Mouse (Mus musculus) kidney, postnatal 0 days (tissue): ENCODE measurements at regions not wholly inside any gene's neighbourhood (a gene's known extent, or its start where the extent isn't known, plus 50 kb on each side); places are given as distances from the start of the nearest gene placed in this dataset.

Experiments
- ATAC-seq: fragments of 200-750 bp; cut with Nextera tagmentation; replicated peaks from 2 replicates; pipeline ENCODE4 v1.8.0; 2017; ENCODE audit warnings: low read depth, moderate number of reproducible peaks, moderate TSS enrichment, moderate library complexity; ENCODE audit not compliant: low FRiP score
- DNase-seq: peaks from one replicate; pipeline ENCODE4 v3.0.0-alpha.2; 2016; ENCODE audit warnings: low spot score
- H3K27ac ChIP-seq: fragments of 300-500 bp; sonication (generic); 2 replicates; pipeline ENCODE4 v1.5.1; 2014; ENCODE audit warnings: mild to moderate bottlenecking
- H3K27me3 ChIP-seq: fragments of 300-500 bp; sonication (generic); 2 replicates; pipeline ENCODE4 v1.6.1; 2014; ENCODE audit warnings: low read length, mixed read lengths; ENCODE audit not compliant: insufficient read depth
- H3K36me3 ChIP-seq: fragments of 300-500 bp; sonication (generic); 2 replicates; pipeline ENCODE4 v1.6.1; 2014; ENCODE audit warnings: low read length, mixed read lengths; ENCODE audit not compliant: insufficient read depth
- H3K4me1 ChIP-seq: fragments of 300-500 bp; sonication (generic); replicated peaks from 2 replicates; pipeline ENCODE4 v1.6.1; 2014; ENCODE audit warnings: antibody characterized with exemption, low read length, mixed read lengths; ENCODE audit not compliant: insufficient read depth
- H3K4me2 ChIP-seq: fragments of 300-500 bp; sonication (generic); 2 replicates; pipeline ENCODE4 v1.6.1; 2014; ENCODE audit warnings: mild to moderate bottlenecking, low read length, moderate library complexity, mixed read lengths
- H3K4me3 ChIP-seq: fragments of 300-500 bp; sonication (generic); replicated peaks from 2 replicates; pipeline ENCODE4 v1.5.1; 2014; ENCODE audit warnings: low read depth, low read length
- H3K9ac ChIP-seq: fragments of 300-500 bp; sonication (generic); 2 replicates; pipeline ENCODE4 v1.6.1; 2014; ENCODE audit warnings: low read depth, low read length
- H3K9me3 ChIP-seq: fragments of 300-500 bp; sonication (generic); replicated peaks from 2 replicates; pipeline ENCODE4 v1.6.1; 2016; ENCODE audit warnings: low read length, inconsistent platforms, mixed read lengths
- CTCF ChIP-seq: IDR thresholded peaks from 2 replicates; pipeline ENCODE4 v1.5.1; 2016; ENCODE audit warnings: antibody characterized with exemption, low read depth, mild to moderate bottlenecking, moderate library complexity
- WGBS: fragments of 180-500 bp; shearing (Covaris S2); extraction: QIAGEN DNeasy Blood & Tissue Kit; methylation state at CpG from one replicate; pipeline ENCODE4 v1.1.7; 2014; 5-methylcytosine and 5-hydroxymethylcytosine counted together

DNA sequence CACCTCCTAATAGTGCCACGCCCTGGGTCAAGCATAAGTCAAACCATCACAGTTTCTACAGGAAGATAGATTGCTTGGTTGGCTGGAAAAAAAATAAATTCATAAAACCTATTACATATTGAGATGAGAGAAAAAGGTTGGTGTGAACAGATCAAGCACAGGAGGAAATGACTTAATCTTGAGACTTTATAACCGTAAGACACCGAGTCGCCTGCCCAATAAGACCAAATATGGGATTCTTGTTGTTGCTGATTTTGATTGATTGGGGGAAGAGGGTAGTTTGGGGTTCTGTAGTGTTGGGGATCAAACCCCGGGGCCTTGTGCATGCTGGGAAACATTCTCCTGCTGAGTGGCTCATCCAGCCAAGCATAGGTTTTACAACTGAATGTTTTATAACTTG is 122.9 kb downstream of the Sp3 start:
- H3K9me3 ChIP-seq = no peaks in the 10 kb centered on the region
- no peak for TF ChIP-seq CTCF
- WGBS = 94% methylated on average over 5 of the region's 5 CpGs
- no peak overlapping the region for H3K27ac ChIP-seq
- no peaks in the 10 kb centered on the region for H3K4me1 ChIP-seq
- no peak for DNase-seq
- no peak for ATAC-seq
- H3K4me3 ChIP-seq = no peak overlapping the region
- no peak overlapping the region for H3K4me2 ChIP-seq
- H3K27me3 ChIP-seq = no peaks in the 10 kb centered on the region
- H3K9ac ChIP-seq = no peak overlapping the region
- H3K36me3 ChIP-seq = no peaks in the 10 kb centered on the region

DNA sequence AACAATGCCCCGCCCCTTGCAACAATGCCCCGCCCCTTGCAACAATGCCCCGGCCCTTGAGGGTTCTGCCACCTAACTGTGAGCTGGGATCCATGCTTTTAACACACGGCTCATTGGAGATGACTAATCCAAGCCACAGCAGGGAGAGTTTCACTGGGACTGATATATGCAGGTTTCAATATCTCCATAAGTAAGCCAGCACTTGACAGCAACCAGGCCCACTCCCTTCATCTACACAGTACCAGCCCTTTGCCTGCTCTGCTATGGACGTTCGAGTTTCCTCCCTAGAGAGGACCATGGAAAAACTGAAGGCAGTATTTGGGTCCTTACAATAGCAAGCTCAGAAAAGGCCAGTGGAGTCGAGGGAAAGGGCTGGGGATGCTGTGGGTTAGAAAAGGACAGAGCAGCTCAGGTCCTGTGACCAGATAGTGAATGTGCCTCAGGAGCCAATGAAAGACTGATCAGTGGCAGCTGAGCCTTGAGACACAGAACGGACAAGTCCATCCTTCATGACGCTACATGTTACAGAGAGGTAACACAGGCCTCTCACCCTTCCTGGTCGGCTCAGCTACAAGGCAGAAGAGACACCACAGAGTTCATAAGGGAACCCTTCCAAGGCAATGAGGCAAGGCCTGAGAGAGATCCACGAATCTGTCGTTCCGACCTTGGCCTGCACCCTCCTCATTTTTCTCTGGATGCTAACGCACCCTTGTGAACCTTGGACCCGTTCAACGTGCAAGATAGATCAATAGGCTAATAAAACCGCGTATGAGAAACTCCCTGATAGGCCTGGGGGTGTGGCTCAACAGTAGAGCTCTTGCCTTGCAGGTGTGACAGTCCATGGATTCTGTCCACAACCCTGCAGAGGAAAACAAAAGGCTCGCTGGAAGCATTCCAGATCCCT is 114.5 kb downstream of the Sp3 start:
- no peak overlapping the region for H3K4me2 ChIP-seq
- H3K4me1 ChIP-seq = no peaks in the 10 kb centered on the region
- no peaks in the 10 kb centered on the region for H3K9me3 ChIP-seq
- no peak overlapping the region for H3K9ac ChIP-seq
- ATAC-seq (no peak), DNase-seq (no peak)
- H3K27me3 ChIP-seq = no peaks in the 10 kb centered on the region
- no peak overlapping the region for H3K27ac ChIP-seq
- H3K4me3 ChIP-seq = no peak overlapping the region
- 58% methylated on average over 19 of the region's 19 CpGs for WGBS
- H3K36me3 ChIP-seq = no peaks in the 10 kb centered on the region
- no peak for TF ChIP-seq CTCF

DNA sequence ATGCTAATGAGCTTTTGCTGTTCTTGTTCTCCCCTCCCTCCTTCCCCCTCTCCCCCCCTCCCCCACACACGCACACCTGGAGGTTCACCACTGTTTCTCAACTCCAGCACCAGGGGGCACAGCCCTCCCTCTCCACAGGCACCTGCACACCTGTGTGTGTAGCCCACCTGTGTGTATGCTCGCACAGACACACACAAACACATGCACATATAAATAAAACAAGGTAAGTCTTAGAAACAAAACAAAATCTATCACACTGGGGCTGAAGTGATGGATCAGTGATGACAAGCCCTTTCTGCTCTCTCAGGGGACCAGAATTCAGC is 113.9 kb downstream of the Sp3 start:
- Histone ChIP-seq H3K4me1 (no peaks in the 10 kb centered on the region), H3K36me3 (no peaks in the 10 kb centered on the region), H3K27ac (no peak overlapping the region), H3K27me3 (no peaks in the 10 kb centered on the region), H3K9me3 (no peaks in the 10 kb centered on the region), H3K4me3 (no peak overlapping the region), H3K4me2 (no peak overlapping the region), H3K9ac (no peak overlapping the region)
- ATAC-seq (no peak), DNase-seq (no peak)
- TF ChIP-seq CTCF = no peak
- WGBS = 50% methylated on average over 2 of the region's 2 CpGs

DNA sequence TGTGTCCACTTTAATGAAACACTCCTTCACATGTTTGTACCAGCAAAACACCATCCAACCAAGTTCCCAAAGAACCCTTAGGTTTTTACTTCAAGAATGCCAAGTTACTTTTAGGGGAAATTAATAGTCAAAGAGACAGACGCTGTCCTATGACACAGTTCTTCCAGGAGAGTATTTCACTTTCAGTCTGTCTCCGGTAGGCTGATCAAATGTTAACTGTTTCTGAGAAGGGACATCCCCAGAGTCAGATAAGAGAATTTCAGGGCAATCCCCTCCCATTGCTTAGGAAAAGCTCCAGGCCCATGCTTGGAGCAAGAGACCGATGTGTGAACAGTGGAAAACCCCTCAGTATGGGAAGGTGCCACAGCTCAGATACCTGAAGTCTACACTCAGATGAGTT is 112.1 kb downstream of the Sp3 start:
- TF ChIP-seq CTCF = no peak
- Histone ChIP-seq H3K9me3 (no peaks in the 10 kb centered on the region), H3K4me1 (no peaks in the 10 kb centered on the region), H3K9ac (no peak overlapping the region), H3K27me3 (no peaks in the 10 kb centered on the region), H3K36me3 (no peaks in the 10 kb centered on the region), H3K4me2 (no peak overlapping the region), H3K27ac (no peak overlapping the region), H3K4me3 (no peak overlapping the region)
- DNase-seq (no peak), ATAC-seq (no peak)
- WGBS = 91% methylated on average over 3 of the region's 3 CpGs

DNA sequence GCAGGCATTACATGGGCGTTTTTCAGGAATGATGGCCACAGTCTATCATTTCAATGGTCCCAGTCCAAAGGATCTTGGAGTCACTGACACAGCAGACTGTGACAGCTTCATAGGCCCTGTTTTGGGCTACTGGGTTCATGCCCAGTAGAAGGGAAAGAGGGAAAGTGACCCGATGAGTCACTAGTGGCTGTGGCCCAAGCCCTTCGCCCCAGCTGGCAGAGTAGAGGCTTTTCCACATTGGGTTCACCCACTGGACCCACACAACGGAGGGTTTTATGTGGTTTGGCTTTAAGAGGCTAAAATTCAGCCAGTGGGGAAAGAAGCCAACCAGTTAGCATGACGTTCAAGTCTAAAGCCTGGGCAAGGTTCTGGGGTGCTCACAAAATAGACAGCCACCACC is 108.4 kb downstream of the Sp3 start:
- Histone ChIP-seq H3K4me1 (no peaks in the 10 kb centered on the region), H3K9ac (no peak overlapping the region), H3K27ac (no peak overlapping the region), H3K4me2 (no peak overlapping the region), H3K4me3 (no peak overlapping the region), H3K9me3 (no peaks in the 10 kb centered on the region), H3K36me3 (no peaks in the 10 kb centered on the region), H3K27me3 (no peaks in the 10 kb centered on the region)
- ATAC-seq (no peak), DNase-seq (no peak)
- 86% methylated on average over 5 of the region's 5 CpGs for WGBS
- no peak for TF ChIP-seq CTCF

DNA sequence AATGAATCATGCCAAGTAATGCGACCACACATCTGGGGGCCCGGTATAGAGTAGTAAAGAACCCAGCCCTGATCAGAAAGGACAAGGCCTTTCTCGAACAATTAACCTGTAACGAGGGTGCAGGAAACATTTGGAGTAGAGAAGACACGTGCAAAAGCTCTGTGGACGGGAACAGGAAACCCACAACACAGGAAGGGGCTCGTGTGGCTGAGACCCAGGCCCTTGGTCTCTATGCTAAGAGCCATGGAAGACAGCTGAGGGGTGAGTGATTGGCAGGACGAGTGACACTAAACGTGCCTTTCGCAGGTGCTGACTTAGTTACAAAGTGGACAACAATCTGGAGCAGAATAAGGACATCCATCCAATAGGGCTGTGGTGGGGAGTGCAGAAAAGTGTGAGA is 106.3 kb downstream of the Sp3 start:
- TF ChIP-seq CTCF = no peak
- Histone ChIP-seq H3K36me3 (no peaks in the 10 kb centered on the region), H3K27ac (no peak overlapping the region), H3K9ac (no peak overlapping the region), H3K4me1 (no peaks in the 10 kb centered on the region), H3K27me3 (no peaks in the 10 kb centered on the region), H3K4me3 (no peak overlapping the region), H3K9me3 (no peaks in the 10 kb centered on the region), H3K4me2 (no peak overlapping the region)
- 73% methylated on average over 10 of the region's 10 CpGs for WGBS
- ATAC-seq = no peak
- no peak for DNase-seq

DNA sequence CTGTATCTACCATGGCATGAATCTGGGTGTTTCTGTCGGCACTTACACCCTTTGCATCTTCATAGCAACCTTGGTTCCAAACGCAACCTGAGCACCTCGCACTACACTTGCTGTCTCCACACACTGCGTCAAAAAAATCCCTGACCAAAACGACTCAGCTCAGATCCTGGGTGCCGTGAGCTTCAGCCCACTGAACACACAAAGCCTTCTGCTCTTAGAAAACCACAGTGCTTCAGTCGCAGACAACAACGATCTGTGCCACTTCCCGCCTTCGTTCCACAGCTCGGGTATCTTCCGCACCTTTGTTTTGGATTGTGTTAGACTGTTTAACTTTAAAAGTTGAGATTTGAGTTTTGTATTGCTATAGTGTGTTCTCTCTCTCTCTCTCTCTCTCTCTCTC is 105.7 kb downstream of the Sp3 start:
- H3K4me2 ChIP-seq = no peak overlapping the region
- no peak for DNase-seq
- ATAC-seq = no peak
- H3K4me1 ChIP-seq = no peaks in the 10 kb centered on the region
- no peak for TF ChIP-seq CTCF
- no peak overlapping the region for H3K9ac ChIP-seq
- no peak overlapping the region for H3K27ac ChIP-seq
- no peaks in the 10 kb centered on the region for H3K27me3 ChIP-seq
- WGBS = 79% methylated on average over 12 of the region's 12 CpGs
- no peaks in the 10 kb centered on the region for H3K36me3 ChIP-seq
- no peak overlapping the region for H3K4me3 ChIP-seq
- H3K9me3 ChIP-seq = no peaks in the 10 kb centered on the region
